19 mouse cellular contexts compared by ENCODE assay signal in genomic region chr9:83549866-83550265, GRCm38 (mm10). TPM values are rescaled to one million over a fixed set of nuclear protein-coding genes. Genes with fewer than 3 reads are reported as not detected.
DNase-seq lines count a peak whose midpoint lies in the region; ATAC-seq and TF ChIP-seq lines count a peak whose summit lies in the region.
"Had no signal": no experiment of that assay in that cellular context is flagged by ENCODE, and none has a peak within 500 bp of the region (broad histone marks: within the 10 kb centered on the region; RNA-seq: fewer than 3 reads in every experiment).

No protein-coding gene starts in this region.

- H3K4me1 ChIP-seq in heart, embryonic 16.5 days (ENCODE audit: control insufficient read depth, insufficient read depth, low read length): 0 out of 2 replicates have a peak, but pooled peaks cover 5% of the 10 kb centered on the region
- H3K4me1 ChIP-seq in heart, embryonic 12.5 days (replicated peaks): peaks cover 26% of the 10 kb centered on the region
- H3K4me1 ChIP-seq in midbrain, embryonic 16.5 days (ENCODE audit: control insufficient read depth, insufficient read depth, low read length): peaks cover 2% of the 10 kb centered on the region; the same call in 1 of the 2 replicates
- H3K4me1 ChIP-seq in midbrain, embryonic 15.5 days: peaks cover 10% of the 10 kb centered on the region; the same call in 1 of the 2 replicates
- H3K4me1 ChIP-seq in liver, embryonic 15.5 days (replicated peaks): peaks cover 12% of the 10 kb centered on the region; the same call in 1 of the 2 replicates
- H3K4me1 ChIP-seq in hindbrain, postnatal 0 days (ENCODE audit: insufficient read depth, low read length): 0 out of 2 replicates have a peak, but pooled peaks cover 6% of the 10 kb centered on the region
- H3K4me1 ChIP-seq: neural tube, embryonic 12.5 days had no signal

- 0 out of 2 replicates have a peak overlapping the region, but pooled peaks have one; percentile 0 for H3K4me2 ChIP-seq in heart, embryonic 16.5 days (ENCODE audit: low read depth, low read length)
- no peak overlapping the region; the same call in 1 of the 2 replicates for H3K4me2 ChIP-seq in heart, embryonic 12.5 days
- peak overlapping the region; percentile 6; the same call in 1 of the 2 replicates for H3K4me2 ChIP-seq in midbrain, embryonic 16.5 days (ENCODE audit: low read length)
- H3K4me2 ChIP-seq in midbrain, embryonic 15.5 days: no peak overlapping the region
- H3K4me2 ChIP-seq in liver, embryonic 15.5 days: peak overlapping the region; percentile 67; the same call in 1 of the 2 replicates
- no peak overlapping the region for H3K4me2 ChIP-seq in hindbrain, postnatal 0 days (ENCODE audit: low read depth, low read length)
- H3K4me2 ChIP-seq: embryonic facial prominence, embryonic 15.5 days; forebrain, embryonic 12.5 days; kidney, embryonic 15.5 days; limb, embryonic 12.5 days; midbrain, embryonic 13.5 days; neural tube, embryonic 12.5 days had no signal

- no peak for TF ChIP-seq CTCF in hindbrain, postnatal 0 days (IDR thresholded peaks at IDR 0.05; ENCODE audit: low read depth)

- no peak overlapping the region for H3K4me3 ChIP-seq in heart, embryonic 16.5 days (ENCODE audit: low read length)
- H3K4me3 ChIP-seq in heart, embryonic 12.5 days: no peak overlapping the region
- no peak overlapping the region for H3K4me3 ChIP-seq in midbrain, embryonic 16.5 days (ENCODE audit: low read depth, low read length)
- H3K4me3 ChIP-seq in midbrain, embryonic 15.5 days: no peak overlapping the region
- no peak overlapping the region for H3K4me3 ChIP-seq in liver, embryonic 15.5 days (replicated peaks)
- H3K4me3 ChIP-seq in hindbrain, postnatal 0 days (ENCODE audit: low read length): no peak overlapping the region
- H3K4me3 ChIP-seq: forebrain, embryonic 12.5 days; kidney, embryonic 15.5 days; limb, embryonic 12.5 days; midbrain, embryonic 13.5 days; neural tube, embryonic 12.5 days had no signal

- H3K27ac ChIP-seq in heart, embryonic 16.5 days (ENCODE audit: low read length): no peak overlapping the region
- H3K27ac ChIP-seq in heart, embryonic 12.5 days (ENCODE audit: poor library complexity, severe bottlenecking): no peak overlapping the region
- no peak overlapping the region for H3K27ac ChIP-seq in midbrain, embryonic 16.5 days (ENCODE audit: low read length)
- no peak overlapping the region for H3K27ac ChIP-seq in midbrain, embryonic 15.5 days
- no peak overlapping the region for H3K27ac ChIP-seq in liver, embryonic 15.5 days (replicated peaks)
- no peak overlapping the region for H3K27ac ChIP-seq in hindbrain, postnatal 0 days
- H3K27ac ChIP-seq: embryonic facial prominence, embryonic 15.5 days; forebrain, embryonic 12.5 days; kidney, embryonic 15.5 days; limb, embryonic 12.5 days; midbrain, embryonic 13.5 days; neural tube, embryonic 12.5 days had no signal

- no peak for ATAC-seq in heart, embryonic 16.5 days (replicated peaks; ENCODE audit: extremely low read depth, insufficient read depth, low FRiP score)
- no peak for ATAC-seq in heart, embryonic 12.5 days (ENCODE audit: insufficient number of reproducible peaks, low FRiP score)
- no peak for ATAC-seq in midbrain, embryonic 16.5 days
- ATAC-seq in midbrain, embryonic 15.5 days (replicated peaks): no peak
- ATAC-seq in liver, embryonic 15.5 days (ENCODE audit: insufficient read depth): no peak
- ATAC-seq in hindbrain, postnatal 0 days: no peak
- ATAC-seq: hindbrain, embryonic 16.5 days; midbrain, embryonic 13.5 days had no signal

- no peaks in the 10 kb centered on the region for H3K36me3 ChIP-seq in heart, embryonic 16.5 days (ENCODE audit: control insufficient read depth, insufficient read depth)
- no peaks in the 10 kb centered on the region for H3K36me3 ChIP-seq in heart, embryonic 12.5 days
- H3K36me3 ChIP-seq in midbrain, embryonic 16.5 days (ENCODE audit: control insufficient read depth, insufficient read depth, low read length): no peaks in the 10 kb centered on the region
- no peaks in the 10 kb centered on the region for H3K36me3 ChIP-seq in midbrain, embryonic 15.5 days (replicated peaks)
- no peaks in the 10 kb centered on the region for H3K36me3 ChIP-seq in liver, embryonic 15.5 days (replicated peaks)
- H3K36me3 ChIP-seq in hindbrain, postnatal 0 days (ENCODE audit: insufficient read depth, low read length): no peaks in the 10 kb centered on the region
- H3K36me3 ChIP-seq: embryonic facial prominence, embryonic 15.5 days; forebrain, embryonic 12.5 days; kidney, embryonic 15.5 days; limb, embryonic 12.5 days; midbrain, embryonic 13.5 days; neural tube, embryonic 12.5 days had no signal

- H3K9me3 ChIP-seq in heart, embryonic 16.5 days (replicated peaks; ENCODE audit: control insufficient read depth, low read length): no peaks in the 10 kb centered on the region
- no peaks in the 10 kb centered on the region for H3K9me3 ChIP-seq in heart, embryonic 12.5 days (replicated peaks)
- no peaks in the 10 kb centered on the region for H3K9me3 ChIP-seq in midbrain, embryonic 16.5 days (replicated peaks; ENCODE audit: control insufficient read depth, low read length, poor library complexity, severe bottlenecking)
- no peaks in the 10 kb centered on the region for H3K9me3 ChIP-seq in midbrain, embryonic 15.5 days
- no peaks in the 10 kb centered on the region for H3K9me3 ChIP-seq in liver, embryonic 15.5 days (replicated peaks)
- H3K9me3 ChIP-seq in hindbrain, postnatal 0 days (ENCODE audit: low read length): no peaks in the 10 kb centered on the region
- H3K9me3 ChIP-seq: embryonic facial prominence, embryonic 15.5 days; forebrain, embryonic 12.5 days; kidney, embryonic 15.5 days; limb, embryonic 12.5 days; midbrain, embryonic 13.5 days; neural tube, embryonic 12.5 days had no signal

- peak; percentile 30 for DNase-seq in thymus, postnatal 25 days
- no peak for DNase-seq in hindbrain, postnatal 0 days (ENCODE audit: low spot score)
- DNase-seq: adrenal gland, postnatal 14 days; cerebellum, adult 8-10 months; heart, postnatal 14 days; right cerebral cortex, postnatal 25 days had no signal

- 84% methylated on average over 6 of the region's 6 CpGs for WGBS in heart, embryonic 16.5 days
- 91% methylated on average over 6 of the region's 6 CpGs for WGBS in heart, embryonic 12.5 days
- WGBS in midbrain, embryonic 16.5 days: 84% methylated on average over 6 of the region's 6 CpGs
- WGBS in midbrain, embryonic 15.5 days: 93% methylated on average over 6 of the region's 6 CpGs
- WGBS in liver, embryonic 15.5 days (ENCODE audit: insufficient replicate concordance): 64% methylated on average over 6 of the region's 6 CpGs
- WGBS in hindbrain, postnatal 0 days: 90% methylated on average over 6 of the region's 6 CpGs

- H3K27me3 ChIP-seq in heart, embryonic 16.5 days (ENCODE audit: control insufficient read depth, insufficient read depth, low read length): no peaks in the 10 kb centered on the region
- H3K27me3 ChIP-seq in heart, embryonic 12.5 days (replicated peaks): no peaks in the 10 kb centered on the region
- no peaks in the 10 kb centered on the region for H3K27me3 ChIP-seq in midbrain, embryonic 16.5 days (ENCODE audit: control insufficient read depth, insufficient read depth, low read depth, low read length)
- no peaks in the 10 kb centered on the region for H3K27me3 ChIP-seq in midbrain, embryonic 15.5 days (replicated peaks)
- peaks cover 22% of the 10 kb centered on the region for H3K27me3 ChIP-seq in liver, embryonic 15.5 days
- H3K27me3 ChIP-seq in hindbrain, postnatal 0 days (ENCODE audit: insufficient read depth, low read length): no peaks in the 10 kb centered on the region
- H3K27me3 ChIP-seq: CH12.LX; embryonic facial prominence, embryonic 15.5 days; kidney, embryonic 15.5 days had no signal

- no peak overlapping the region for H3K9ac ChIP-seq in heart, embryonic 16.5 days (ENCODE audit: low read length)
- H3K9ac ChIP-seq in heart, embryonic 12.5 days: no peak overlapping the region
- H3K9ac ChIP-seq in midbrain, embryonic 16.5 days (ENCODE audit: low read depth, low read length): no peak overlapping the region
- H3K9ac ChIP-seq in midbrain, embryonic 15.5 days: no peak overlapping the region
- no peak overlapping the region for H3K9ac ChIP-seq in liver, embryonic 15.5 days
- H3K9ac ChIP-seq in hindbrain, postnatal 0 days (replicated peaks; ENCODE audit: low read length): no peak overlapping the region
- H3K9ac ChIP-seq: embryonic facial prominence, embryonic 15.5 days; forebrain, embryonic 12.5 days; kidney, embryonic 15.5 days; limb, embryonic 12.5 days; midbrain, embryonic 13.5 days; neural tube, embryonic 12.5 days had no signal

RNA-seq across cellular contexts. Expression of gene Sh3bgrl2, which starts 1.7 kb away (rescaled TPM):
- 11.1 and 11.4 TPM in 2 replicates for polyA plus RNA-seq in heart, embryonic 16.5 days (2015; fragmentation: Nextera tagmentation; extraction: Ambion mirVana)
- 19.0 and 22.3 TPM in 2 replicates for polyA plus RNA-seq in heart, embryonic 12.5 days (2016; fragmentation: Nextera tagmentation; extraction: Ambion mirVana)
- 8.4 and 10.3 TPM in 2 replicates for polyA plus RNA-seq in midbrain, embryonic 16.5 days (2015; fragmentation: Nextera tagmentation; extraction: Ambion mirVana)
- 7.7 and 8.8 TPM in 2 replicates for polyA plus RNA-seq in midbrain, embryonic 15.5 days (2015; fragmentation: Nextera tagmentation; extraction: Ambion mirVana)
- polyA plus RNA-seq in liver, embryonic 15.5 days (2015; fragmentation: Nextera tagmentation; extraction: Ambion mirVana): 12.0 and 12.1 TPM in 2 replicates
- total RNA-seq in hindbrain, postnatal 0 days (2014; rRNA removed): 9.0 and 11.9 TPM in 2 replicates
- polyA plus RNA-seq in hindbrain, postnatal 0 days (2015; fragmentation: Nextera tagmentation; extraction: Ambion mirVana): 7.1 and 10.0 TPM in 2 replicates

Comparison
In these comparisons a context has a peak if more than half of its experiments do, and no peak if none do; other contexts are left out.
1. H3K4me2 ChIP-seq: peak in heart, embryonic 16.5 days (single experiment), midbrain, embryonic 16.5 days (single experiment) and liver, embryonic 15.5 days (single experiment); none in heart, embryonic 12.5 days (single experiment), midbrain, embryonic 15.5 days (single experiment) and hindbrain, postnatal 0 days (single experiment).